Mouse (Mus musculus) gastrocnemius, postnatal 14 days (tissue): Measurements from ENCODE around the gene Tnfsf13. TPM values are rescaled to one million over a fixed set of nuclear protein-coding genes. Genes with fewer than 3 reads are reported as not detected.
"Not testable (repeated sequence)": the region's sequence is repeated elsewhere in the genome, so short reads cannot be mapped to it uniquely, and the experiment has no call there.

Experiments used
- DNase-seq: peaks from one replicate; pipeline ENCODE4 v3.0.0; 2021; ENCODE audit warnings: mixed read lengths
- intact Hi-C: fragments of 180-260 bp; cut with DNase I; formaldehyde crosslinking; loops from one replicate; pipeline ENCODE4 v1.15.1; 2025; ENCODE audit warnings: low total_unique reads
- long read RNA-seq, 2 experiments: library from polyadenylated mRNA; stranded (forward); transcript quantifications; one replicate each; pipeline ENCODE4 v2.0.0; 2021
- total RNA-seq, 2 experiments: library from RNA; stranded (reverse); gene quantifications; 2 replicates each; pipeline ENCODE4 v1.2.3; 2021

Gene Tnfsf13
- 1 to 10 TPM; 1.3 to 1.8 TPM for total RNA-seq
- long read RNA-seq, experiment 1: 0 reads
- long read RNA-seq, experiment 2, partial matches to known transcripts: 1 of 2 reads
- long read RNA-seq, experiment 2, other reads (novel, unspliced or antisense): 1 of 2 reads

DNA sequence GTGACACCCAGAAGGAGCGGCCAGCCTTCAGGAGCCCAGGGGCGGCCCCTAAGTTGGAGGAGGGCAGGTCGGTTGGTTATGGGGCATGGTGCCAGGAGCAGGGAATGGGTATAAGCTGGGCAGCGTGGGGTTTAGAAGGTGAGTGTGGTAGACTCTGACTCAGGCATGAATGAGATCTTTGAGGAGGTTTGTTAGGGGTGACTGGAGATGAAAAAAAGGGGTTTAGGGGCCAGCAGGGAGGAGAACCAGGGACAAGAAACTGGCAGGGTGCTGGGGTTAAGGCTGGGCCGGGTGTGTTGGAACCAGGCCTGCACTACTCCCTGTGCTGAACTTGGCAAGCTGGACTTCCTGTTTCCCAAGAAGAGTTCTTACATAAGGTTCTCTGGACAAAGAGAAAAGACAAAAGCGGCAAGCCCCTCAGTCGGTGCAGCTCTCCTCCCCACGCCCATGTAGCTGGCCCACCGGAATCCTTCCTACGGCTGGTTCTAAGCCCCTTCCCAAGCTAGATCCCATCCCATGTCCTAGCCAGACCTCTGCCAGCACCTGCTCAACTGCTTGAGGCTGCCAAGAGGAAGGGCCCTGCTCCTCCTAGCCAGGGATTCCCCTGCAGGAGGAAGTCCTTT is at the start of gene Tnfsf13:
TSS of gene Tnfsf13 (minus strand) at position 259 of the 623 bp plus-strand sequence.
- intact Hi-C loops: no loop called here
- peak; percentile 81 for DNase-seq

DNA sequence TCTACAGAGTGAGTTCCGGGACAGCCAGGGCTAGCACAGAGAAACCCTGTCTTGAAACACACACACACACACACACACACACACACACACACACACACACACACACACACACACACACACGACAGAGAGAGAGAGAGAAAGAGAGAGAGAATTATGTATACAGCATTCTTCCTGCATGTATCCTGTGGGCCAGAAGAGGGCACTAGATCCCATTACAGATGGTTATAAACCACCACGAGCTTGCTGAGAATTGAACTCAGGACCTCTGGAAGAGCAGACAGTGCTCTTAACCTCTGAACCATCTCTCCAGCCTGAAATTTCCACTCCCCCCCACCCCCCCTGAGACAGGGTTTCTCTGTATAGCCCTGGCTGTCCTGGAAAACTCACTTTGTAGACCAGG is 45.8 kb upstream of the Tnfsf13 start:
- intact Hi-C loops, DNase-seq: not testable (repeated sequence)

DNA sequence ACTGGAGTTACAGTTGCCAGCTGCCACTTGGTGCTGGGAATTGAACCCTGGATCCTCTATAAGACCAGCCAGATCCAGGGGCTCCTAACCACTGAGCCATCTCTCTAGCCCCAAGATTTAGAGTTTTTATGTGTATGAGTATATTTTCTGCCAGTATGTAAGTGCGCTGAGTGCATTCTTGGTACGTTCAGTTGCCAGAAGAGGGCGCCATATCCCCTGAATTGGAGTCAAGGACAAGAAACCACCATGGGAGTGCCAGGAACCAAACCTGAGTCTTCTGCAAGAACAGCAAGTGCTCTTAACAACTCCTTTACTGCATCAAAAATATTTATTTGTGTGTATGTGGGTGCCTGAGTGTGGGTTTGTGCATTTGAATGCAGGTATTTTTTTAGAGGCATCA is 43.5 kb upstream of the Tnfsf13 start:
- intact Hi-C loops: no loop called here
- peak; percentile 58 for DNase-seq

DNA sequence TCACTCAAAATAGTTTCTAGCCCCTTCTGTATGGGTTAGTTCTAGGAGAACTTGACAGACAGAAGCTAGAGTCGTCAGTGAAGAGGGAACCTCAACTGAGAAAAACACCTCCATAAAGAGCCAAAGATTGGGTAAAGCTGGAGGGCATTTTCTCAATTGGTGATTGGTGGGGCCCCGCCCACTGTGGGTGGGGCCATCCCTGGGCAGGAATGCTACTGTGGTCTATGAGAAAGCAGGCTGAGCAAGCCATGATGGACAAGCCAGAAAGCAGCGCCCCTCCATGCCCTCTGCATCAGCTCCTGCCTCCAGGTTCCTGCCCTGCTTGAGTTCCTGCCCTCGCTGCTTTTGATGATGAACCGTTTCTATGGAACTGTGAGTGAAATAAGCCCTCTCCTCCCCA is 40.4 kb upstream of the Tnfsf13 start:
- intact Hi-C loops: no loop called here
- no peak for DNase-seq

DNA sequence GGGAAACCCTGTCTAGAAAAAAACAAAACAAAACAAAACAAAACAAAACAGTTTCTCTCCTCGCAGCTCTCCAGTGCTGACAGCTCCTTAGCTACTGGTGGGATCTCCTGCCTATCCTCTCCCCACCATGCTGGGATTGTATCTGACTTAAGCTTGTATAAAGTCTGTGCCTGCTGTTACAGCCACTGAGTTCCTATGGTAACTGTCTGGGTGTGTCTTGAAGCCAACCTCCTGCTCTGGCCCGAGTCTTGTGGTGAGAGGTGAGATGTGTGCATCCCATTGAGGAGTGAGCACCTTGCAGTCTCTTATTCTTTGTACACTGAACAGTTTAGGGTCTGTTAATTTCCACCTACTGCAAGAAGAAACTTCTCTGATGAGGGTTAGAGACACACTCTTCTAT is 37.5 kb upstream of the Tnfsf13 start:
- intact Hi-C loops: no loop called here
- no peak for DNase-seq

DNA sequence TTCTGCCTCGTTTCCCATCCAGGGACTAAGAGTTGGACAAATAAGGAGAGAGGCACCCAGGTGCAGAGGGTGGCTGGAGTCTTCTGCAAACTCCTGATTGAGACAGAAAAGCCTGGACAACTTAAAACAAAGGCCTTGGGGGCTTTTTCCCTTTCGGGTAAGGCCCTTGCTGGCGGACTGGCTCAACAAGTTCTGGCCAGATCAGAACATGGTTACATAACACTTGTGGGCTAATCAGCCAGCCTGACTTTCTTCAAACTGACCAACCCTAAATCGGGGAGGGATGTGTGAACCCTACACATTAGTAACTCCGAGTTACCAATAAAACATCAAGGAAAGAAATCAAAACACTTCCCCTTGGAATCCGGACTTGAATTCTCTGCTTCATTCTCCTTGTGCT is 35.3 kb upstream of the Tnfsf13 start:
- intact Hi-C loops: no loop called here
- no peak for DNase-seq

DNA sequence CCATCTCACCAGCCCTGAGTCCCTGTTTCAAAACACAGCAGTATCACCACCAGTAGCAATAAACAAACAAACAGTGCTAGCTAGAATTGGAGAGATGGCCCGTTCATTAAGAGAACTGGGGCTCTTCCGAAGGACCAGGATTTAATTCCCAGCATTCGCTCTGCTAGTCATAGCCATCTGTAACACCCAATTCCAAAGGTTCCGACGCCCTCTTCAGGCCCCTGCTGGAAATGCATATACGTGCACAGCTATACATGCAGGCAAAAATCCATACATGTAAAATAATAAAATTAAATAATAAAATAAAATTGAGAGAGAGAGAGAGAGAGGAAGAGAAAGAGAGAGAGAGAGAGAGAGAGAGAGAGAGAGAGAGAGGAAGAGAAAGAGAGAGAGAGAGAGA is 33.8 kb upstream of the Tnfsf13 start:
- DNase-seq: no peak
- intact Hi-C loops: no loop called here

DNA sequence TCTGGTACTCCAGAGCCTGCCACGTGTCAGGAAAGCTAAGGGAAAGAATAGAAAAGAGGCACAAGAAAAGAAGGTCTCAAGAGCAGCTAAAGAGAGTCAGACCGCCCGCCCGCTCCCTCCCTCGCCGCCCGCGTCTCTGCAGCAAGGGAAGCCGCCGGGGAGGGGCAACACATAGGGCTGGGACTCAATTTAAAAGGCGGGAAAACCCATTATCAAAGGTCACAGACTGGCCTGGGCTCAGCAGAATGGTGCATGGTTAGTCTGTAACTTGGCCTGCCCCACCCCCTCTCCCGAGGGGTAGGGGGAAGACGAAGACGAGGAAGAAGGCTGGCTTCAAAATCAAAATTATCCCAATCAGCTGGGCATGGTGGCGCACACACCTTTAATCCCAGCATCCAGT is 33.1 kb upstream of the Tnfsf13 start:
- DNase-seq: no peak
- intact Hi-C loops: no loop called here

DNA sequence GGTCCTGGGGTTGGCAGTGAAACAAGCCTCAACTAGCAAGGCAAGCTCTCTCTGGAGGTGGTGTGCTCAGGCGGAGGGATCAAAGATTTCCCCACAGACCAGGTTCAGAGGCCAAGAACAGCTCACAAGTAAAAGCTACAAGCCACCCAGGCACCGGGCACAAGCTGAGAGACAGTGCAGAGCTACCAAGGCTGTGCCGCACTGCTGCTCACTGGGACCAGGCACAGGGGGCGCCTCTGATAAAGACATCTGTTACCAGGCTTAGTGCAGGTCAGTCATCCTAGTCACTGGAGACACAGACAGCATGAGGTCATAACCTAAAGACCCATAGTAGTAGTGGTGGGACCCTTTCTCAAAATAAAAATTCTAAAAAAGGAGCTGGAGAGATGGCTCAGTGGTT is 31.4 kb upstream of the Tnfsf13 start:
- DNase-seq: no peak
- intact Hi-C loops: no loop called here

DNA sequence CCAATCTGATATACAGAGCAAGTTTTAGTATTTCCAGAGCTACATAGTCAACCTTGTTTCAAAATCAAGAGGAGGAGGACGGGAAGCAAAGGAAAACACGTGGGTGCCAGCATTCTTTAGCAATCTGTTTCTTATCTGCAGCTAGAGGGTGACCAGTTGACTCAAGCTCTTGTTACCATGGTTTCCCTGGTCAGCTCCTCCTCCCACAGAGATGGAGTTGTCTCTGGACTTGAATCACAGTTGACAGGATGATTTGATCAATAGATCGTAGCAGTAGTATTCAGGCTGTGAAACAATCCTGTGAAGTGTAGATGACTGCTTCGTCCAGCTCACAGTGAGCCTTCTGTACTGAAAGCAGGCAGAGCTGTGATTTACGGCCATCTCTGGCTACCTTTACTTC is 30.3 kb upstream of the Tnfsf13 start:
- DNase-seq: no peak
- intact Hi-C loops: no loop called here

DNA sequence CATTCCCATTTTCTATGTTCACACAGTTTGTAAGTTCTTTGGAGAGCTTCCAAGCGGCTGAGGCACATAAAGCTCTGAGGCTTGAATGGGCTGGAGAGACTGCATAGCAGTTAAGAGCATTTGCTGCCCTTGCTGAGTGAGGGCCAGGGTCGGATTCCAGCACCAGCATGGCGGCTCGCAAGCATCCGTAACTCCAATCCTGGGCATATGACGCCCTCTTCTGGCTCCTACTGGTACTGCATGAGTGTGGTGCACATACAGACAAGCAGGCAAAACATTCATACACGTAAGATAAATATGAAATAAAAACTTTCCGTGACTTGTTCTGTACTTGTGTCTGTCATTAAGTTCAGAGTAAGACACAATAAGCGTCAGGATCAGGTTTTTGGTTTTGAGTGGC is 29.9 kb upstream of the Tnfsf13 start:
- intact Hi-C loops: no loop called here
- no peak for DNase-seq

DNA sequence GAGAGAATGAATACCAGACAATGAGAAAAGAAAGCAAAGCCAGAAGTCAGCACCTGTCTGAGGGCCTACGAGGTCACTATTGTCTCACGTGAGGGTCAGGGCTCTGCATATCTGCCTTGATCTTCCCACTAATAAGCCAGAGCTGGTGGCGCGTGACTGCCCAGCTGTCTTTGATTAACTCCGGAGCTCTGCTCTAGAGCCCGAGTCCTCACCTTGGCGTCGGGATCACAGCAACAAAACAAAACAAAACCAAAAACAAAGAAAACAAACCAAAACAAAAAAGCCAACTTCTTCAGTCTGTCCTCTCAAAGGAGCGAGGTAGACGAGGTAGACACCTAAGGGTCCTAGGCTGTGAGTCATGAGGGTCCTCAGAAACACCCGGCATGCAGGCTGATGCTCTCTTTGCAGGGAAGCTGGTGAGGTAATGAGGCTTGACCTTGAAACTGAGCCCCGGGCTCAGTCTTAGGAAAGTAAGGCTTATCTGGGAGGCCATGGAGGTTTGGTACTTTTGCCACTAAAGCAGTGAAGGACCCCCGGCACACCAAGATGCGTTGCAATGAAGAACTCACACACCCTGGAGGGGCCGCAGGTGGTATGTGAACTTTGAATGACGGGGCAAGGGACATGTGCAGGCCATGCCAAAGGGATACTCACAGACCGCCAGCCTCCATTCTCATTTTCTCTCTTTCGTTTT is 29.2 kb upstream of the Tnfsf13 start:
- no peak for DNase-seq
- intact Hi-C loops: no loop called here

DNA sequence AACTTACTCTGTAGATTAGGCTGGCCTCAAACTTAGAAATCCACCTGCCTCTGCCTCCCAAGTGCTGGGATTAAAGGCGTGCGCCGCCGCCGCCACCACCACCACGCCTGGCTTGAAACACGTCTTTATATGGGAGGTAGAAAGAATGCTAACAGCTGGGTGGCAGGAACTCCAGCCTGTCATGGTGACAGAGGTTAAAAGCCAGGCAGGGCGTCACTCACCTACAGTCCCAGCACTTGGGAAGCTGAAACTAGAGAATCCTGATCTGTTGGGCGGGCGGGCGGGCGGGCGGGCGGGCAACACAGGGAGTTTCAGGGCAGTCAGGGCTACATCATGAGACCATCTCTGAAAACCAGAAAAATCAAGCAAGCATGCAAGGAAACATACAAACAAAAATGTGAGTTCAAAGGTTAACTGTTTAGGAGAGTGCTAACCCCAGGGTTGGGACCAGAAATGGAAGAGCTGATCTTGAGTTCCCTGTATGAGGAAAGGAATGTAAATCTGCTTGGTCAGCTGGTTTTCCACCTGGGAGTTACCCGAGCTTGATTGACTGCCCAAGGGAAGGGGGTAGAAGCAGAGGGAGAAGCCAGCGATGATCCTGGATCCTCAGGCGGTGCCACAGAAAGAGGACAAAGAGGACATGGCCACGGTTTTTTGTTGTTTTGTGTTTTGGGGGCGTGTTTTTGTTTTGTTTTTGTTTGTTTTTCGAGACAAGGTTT is 27.5 kb upstream of the Tnfsf13 start:
- intact Hi-C loops: no loop called here
- DNase-seq: no peak

DNA sequence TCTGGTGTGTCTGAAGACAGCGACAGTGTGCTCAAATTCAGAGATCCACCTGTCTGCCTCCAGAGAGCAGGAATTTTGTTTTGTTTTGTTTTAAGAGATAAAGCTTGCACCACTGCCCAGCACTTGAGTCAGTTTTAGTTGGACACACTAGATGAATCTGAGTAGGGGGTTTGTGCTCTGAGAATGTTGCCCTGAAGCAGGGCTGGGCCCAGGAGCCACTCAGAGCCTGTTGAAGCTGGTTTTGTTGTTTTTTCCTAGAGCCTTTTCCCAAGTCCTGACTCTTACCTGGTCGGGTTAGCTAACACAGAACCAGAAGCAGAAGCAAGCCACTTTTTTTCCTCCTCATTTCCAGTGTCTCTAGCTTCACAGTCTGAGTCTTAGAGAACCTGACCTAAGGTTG is 25.5 kb upstream of the Tnfsf13 start:
- intact Hi-C loops: no loop called here

DNA sequence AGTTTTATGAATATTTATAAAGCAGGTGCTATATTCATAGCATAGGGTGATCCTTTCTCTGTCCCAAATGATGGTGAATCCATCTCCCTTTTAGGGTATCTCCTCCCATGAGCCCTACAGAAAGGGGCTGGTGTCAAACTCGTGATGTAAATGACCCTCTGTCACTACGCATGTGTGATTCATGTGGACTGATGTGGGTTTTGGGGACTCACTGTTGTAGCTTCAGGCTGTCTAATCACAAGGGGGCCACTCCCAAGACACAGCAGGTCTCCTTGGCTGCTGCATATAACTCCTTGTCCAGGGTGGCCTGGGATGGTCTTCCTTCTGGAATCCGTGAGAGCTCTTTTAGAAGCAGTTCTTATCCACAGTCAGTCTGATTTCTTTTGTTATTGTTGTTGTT is 24.9 kb upstream of the Tnfsf13 start:
- intact Hi-C loops: no loop called here
- no peak for DNase-seq

More for the DNA sequence above, 25.5 kb upstream of the Tnfsf13 start:
- no peak for DNase-seq

DNA sequence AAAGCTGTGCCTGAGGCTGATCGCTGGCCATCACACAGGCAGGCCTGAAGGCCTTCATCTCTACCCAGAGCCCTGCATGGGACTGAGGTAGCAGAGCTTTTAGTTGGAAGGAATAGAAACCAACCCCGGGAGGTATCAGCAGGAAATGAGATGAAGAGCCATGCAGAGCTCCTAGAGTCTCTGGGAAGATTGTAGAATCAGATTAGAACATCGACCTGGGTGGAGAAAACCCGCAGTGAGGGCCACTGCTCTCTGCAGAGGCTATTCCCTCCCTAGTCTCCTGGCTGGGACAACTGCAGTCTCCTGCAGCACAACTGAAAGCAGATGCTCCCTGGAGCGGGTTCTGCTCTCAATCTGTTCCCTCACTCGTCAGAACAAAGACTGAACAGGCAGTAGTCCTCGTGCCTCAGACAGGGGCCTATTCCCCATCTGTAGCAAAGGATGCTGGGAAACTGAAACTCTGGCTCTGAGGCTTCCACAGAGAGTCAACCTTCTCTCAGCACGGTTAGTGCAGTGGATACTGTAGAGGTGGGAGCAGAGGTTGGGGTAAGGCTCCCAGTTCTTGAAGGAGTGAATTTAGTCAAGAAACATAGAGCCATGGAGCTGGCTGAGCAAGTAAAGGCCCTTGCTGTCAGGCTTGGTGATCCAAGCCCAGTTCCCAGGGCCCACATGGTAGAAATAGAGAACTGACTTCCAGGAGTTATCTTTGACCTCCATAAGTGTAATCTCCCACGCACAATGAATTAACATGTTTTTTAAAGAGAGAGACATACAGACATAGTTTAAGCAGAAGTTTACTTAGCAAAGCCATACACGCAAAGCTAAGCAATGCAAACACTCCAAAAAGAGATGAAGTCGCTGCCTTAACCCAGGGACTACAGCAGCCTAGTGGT is 24.2 kb upstream of the Tnfsf13 start:
- intact Hi-C loops: no loop called here
- no peak for DNase-seq

DNA sequence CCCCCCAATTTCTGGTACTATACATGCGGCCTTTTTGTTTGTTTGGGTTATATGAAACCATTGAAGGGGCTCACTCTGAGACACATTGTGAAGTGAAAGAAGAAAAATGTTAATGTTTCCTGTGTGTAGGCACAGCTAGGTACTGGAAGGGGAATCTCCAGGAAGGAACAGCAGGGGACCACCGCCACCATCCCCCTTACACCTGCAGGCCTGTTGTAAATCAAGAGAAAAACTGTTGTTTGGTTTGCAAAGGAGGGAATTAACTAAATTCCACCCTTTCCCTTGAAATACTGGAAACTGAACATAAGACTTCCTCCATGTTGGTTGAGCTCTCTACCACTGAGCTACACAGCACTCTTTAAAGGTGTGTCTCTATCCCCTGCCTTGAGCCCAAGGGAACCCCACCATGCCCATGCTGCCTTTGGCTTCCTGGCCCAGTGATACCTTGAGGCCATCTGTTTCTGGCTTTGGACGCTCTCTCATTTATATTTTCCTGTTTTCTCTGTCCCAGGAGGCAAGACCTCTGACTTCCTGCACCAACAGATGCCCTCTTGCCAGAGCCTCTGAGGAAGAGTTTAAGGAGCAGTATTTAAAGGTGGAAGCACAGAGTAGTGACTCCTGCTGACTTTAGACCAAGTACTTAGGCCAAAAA is 23.2 kb upstream of the Tnfsf13 start:
- intact Hi-C loops: no loop called here
- DNase-seq: no peak

DNA sequence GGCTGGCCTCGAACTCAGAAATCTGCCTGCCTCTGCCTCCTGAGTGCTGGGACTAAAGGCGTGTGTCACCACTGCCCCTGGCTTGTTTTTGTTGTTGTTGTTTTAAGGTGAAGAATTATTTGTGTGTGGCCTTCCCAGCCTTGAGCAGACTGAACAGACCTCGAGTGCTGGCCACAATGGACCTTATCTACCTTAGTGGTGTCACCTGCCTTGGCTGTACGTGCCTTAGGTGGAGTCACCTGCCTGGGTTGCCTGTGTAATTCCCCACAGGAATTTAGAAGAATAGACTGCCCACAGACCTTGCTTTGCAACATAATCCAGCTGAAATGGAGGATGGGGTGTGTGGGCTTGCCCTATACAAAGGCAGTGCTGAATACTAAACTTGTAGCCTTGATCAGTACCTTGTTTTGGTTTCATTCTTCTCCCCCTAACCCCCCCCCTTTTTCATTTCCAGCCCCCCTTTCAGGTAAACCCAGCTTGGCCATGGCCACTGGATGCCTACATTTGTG is 22.3 kb upstream of the Tnfsf13 start:
- no peak for DNase-seq
- intact Hi-C loops: no loop called here

DNA sequence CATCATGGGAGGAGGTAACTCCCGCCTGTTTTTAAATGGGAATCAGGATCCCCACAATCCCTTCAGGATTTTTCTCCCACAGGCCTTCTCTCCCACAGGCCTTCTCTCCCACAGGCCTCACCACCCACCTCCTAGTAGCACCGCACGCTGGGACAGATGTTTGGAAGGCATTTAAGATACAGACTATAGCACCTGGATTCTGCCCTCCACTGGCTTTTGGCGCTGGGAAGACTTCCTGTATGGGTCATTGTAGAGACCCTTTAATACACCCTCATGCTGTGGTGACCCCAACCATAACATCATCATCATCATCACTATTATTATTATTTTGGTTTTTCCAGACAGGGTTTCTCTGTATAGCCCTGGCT is 21.9 kb upstream of the Tnfsf13 start:
- DNase-seq: no peak
- intact Hi-C loops: no loop called here
